16 mouse cellular contexts compared by ENCODE assay signal in the genomic region with DNA sequence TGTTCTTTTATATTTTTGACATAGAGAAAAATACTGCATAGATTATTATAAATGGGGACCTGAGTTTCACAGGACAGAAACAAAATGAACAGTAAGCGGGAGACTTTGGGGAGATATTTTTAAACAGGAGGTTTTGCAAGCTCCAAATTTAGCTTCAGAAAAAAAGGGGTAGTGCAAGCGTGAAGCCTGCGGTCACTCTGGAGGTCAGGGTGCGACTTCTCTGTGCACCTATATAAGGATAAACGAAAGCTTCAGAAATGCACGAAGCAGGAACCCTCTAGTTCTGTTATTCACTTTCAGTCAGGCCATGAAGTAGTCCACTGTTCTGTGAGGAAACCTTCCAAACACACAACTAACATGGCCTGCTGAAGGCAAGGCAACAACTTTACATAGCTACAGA.
DNase-seq lines count a peak whose midpoint lies in the region; ATAC-seq lines count a peak whose summit lies in the region.
"Had no signal": no experiment of that assay in that cellular context is flagged by ENCODE, and none has a peak within 500 bp of the region (broad histone marks: within the 10 kb centered on the region; RNA-seq: fewer than 3 reads in every experiment).

No protein-coding gene starts in this region.

- DNase-seq in left cerebral cortex, postnatal 14 days (ENCODE audit: low spot score in 2 of 2): peak; percentile 12
- DNase-seq in left cerebral cortex, postnatal 25 days (ENCODE audit: low spot score in 2 of 2): no peak
- peak; percentile 44 for DNase-seq in brain, adult 2 months (ENCODE audit: low read depth, low spot score)
- peak; percentile 80 to 83 for DNase-seq in spleen, postnatal 36 days (ENCODE audit: low spot score in 2 of 2)
- DNase-seq in neural tube, embryonic 10.5 days (ENCODE audit: extremely low spot score, low spot score): no peak
- DNase-seq: adrenal gland, postnatal 36 days; cerebellum, postnatal 36 days; gastrocnemius, postnatal 14 days; heart, postnatal 4 days; kidney, adult 8-10 months; lung, postnatal 10 days had no signal

- intact Hi-C loops in left cerebral cortex, postnatal 14 days (cut with DNase I): no loop called here
- intact Hi-C loops in left cerebral cortex, postnatal 25 days (cut with DNase I): loop anchor here (5.0 kb wide), 1 partner anchor 116 kb away; no protein-coding TSS in a partner anchor

- peak; percentile 85 for ATAC-seq in megakaryocyte progenitor cell, adult 5-6 weeks (replicated peaks; ENCODE audit: poor library complexity)
- ATAC-seq in cerebellum, adult (ENCODE audit: insufficient number of reproducible peaks, low FRiP score, low TSS enrichment): no peak
- ATAC-seq: CD4-positive, CD25-positive, alpha-beta regulatory T cell, adult 4 months; hindbrain, postnatal 0 days; midbrain, embryonic 13.5 days had no signal

Comparison
In these comparisons a context has a peak if more than half of its experiments do, and no peak if none do; other contexts are left out.
1. DNase-seq: peak in left cerebral cortex, postnatal 14 days (2 of 2), brain, adult 2 months (single experiment) and spleen, postnatal 36 days (2 of 2); none in left cerebral cortex, postnatal 25 days (0 of 2) and neural tube, embryonic 10.5 days (single experiment).